Comparison of ENCODE assay signal across 28 mouse cellular contexts in the genomic region with DNA sequence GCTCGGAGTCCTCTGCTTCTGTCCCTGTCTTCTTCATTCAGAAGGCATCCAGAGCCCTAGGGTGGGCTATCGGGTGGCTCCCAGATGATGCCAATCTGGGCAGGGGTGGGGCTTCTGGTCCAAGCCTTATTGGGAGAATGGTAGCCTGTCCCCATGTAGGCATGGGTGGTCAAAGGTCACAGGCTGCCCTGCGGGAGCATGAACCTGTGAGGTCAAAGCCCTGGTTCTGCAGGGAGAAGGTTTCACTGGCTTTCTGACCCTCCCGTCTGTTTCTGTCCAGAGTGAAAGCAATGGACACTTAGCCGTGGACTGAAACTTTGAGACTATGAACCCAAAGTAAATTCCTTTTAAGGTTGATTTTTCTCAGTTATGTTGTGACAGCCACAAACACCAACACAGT. TPM values are rescaled to one million over a fixed set of nuclear protein-coding genes. Genes with fewer than 3 reads are reported as not detected.
DNase-seq lines count a peak whose midpoint lies in the region; ATAC-seq and TF ChIP-seq lines count a peak whose summit lies in the region.
"Had no signal": no experiment of that assay in that cellular context is flagged by ENCODE, and none has a peak within 500 bp of the region (broad histone marks: within the 10 kb centered on the region; RNA-seq: fewer than 3 reads in every experiment).

No protein-coding gene starts in this region.

- no peak overlapping the region for H3K27ac ChIP-seq in kidney, adult 2 months (ENCODE audit: insufficient read depth, low read depth, low read length)
- peak overlapping the region; percentile 59 for H3K27ac ChIP-seq in liver, adult 2 months (replicated peaks; ENCODE audit: insufficient read depth, low read depth, low read length)
- no peak overlapping the region for H3K27ac ChIP-seq in liver, postnatal 0 days (ENCODE audit: low read depth)
- no peak overlapping the region for H3K27ac ChIP-seq in liver, embryonic 12.5 days
- H3K27ac ChIP-seq: embryonic facial prominence, embryonic 13.5 days; embryonic facial prominence, embryonic 15.5 days; forebrain, embryonic 10.5 days; forebrain, embryonic 12.5 days had no signal

- no peak for TF ChIP-seq POLR2A in kidney, adult 2 months (IDR thresholded peaks at IDR 0.05; ENCODE audit: low read depth, low read length)
- no peak for TF ChIP-seq POLR2A in liver, adult 2 months (IDR thresholded peaks at IDR 0.05; ENCODE audit: extremely low read depth, insufficient read depth, low read length)

- 71% methylated on average over 5 of the region's 5 CpGs for WGBS in kidney, adult 2 months
- 29% methylated on average over 5 of the region's 5 CpGs for WGBS in liver, adult 2 months
- 69% methylated on average over 5 of the region's 5 CpGs for WGBS in liver, postnatal 0 days (ENCODE audit: insufficient replicate concordance)
- WGBS in liver, embryonic 12.5 days (ENCODE audit: insufficient replicate concordance), result 70% methylated on average over 5 of the region's 5 CpGs

- no peak overlapping the region for H3K4me2 ChIP-seq in liver, postnatal 0 days (ENCODE audit: low read depth, low read length)
- no peak overlapping the region for H3K4me2 ChIP-seq in liver, embryonic 12.5 days
- H3K4me2 ChIP-seq: embryonic facial prominence, embryonic 13.5 days; embryonic facial prominence, embryonic 15.5 days; forebrain, embryonic 12.5 days had no signal

- DNase-seq in kidney, adult 2 months, result peak; percentile 53
- no peak for DNase-seq in kidney, postnatal 14 days
- peak; percentile 86 for DNase-seq in liver, adult 2 months (ENCODE audit: extremely low read depth, low read depth, low spot score)
- DNase-seq in liver, result no peak
- DNase-seq in liver, postnatal 0 days, result peak; percentile 37
- DNase-seq: adrenal gland, adult 2 months; adrenal gland, postnatal 14 days; adrenal gland, postnatal 36 days; cerebellum, adult 11 months; cerebellum, adult 18-20 months; cerebellum, adult 8-10 months; cerebellum, adult 9-11 months; cerebellum, postnatal 14 days; cerebellum, postnatal 36 days; embryo, embryonic 11 days had no signal

- ATAC-seq in liver, postnatal 0 days, result peak; percentile 64
- ATAC-seq in liver, embryonic 12.5 days, result no peak
- ATAC-seq: forebrain, embryonic 14.5 days; forebrain, embryonic 16.5 days had no signal

- TF ChIP-seq CTCF in kidney, adult 2 months (conservative IDR thresholded peaks at IDR 0.05; ENCODE audit: insufficient read depth, insufficient read length, low read depth, low read length), result no peak
- no peak for TF ChIP-seq CTCF in liver, adult 2 months (IDR thresholded peaks at IDR 0.05; ENCODE audit: low read depth, low read length)
- TF ChIP-seq CTCF in liver, postnatal 0 days (IDR thresholded peaks at IDR 0.05; ENCODE audit: low read depth), result no peak

- no peak for TF ChIP-seq EP300 in liver, postnatal 0 days (IDR thresholded peaks at IDR 0.05; ENCODE audit: low read depth)

- no peaks in the 10 kb centered on the region for H3K9me3 ChIP-seq in liver, postnatal 0 days (ENCODE audit: low read length)
- no peaks in the 10 kb centered on the region; the same call in 1 of the 2 replicates for H3K9me3 ChIP-seq in liver, embryonic 12.5 days (replicated peaks)
- H3K9me3 ChIP-seq: embryonic facial prominence, embryonic 13.5 days; embryonic facial prominence, embryonic 15.5 days had no signal

- no peaks in the 10 kb centered on the region; the same call in 1 of the 2 replicates for H3K36me3 ChIP-seq in kidney, adult 2 months (ENCODE audit: control insufficient read depth, insufficient read depth, low read length)
- peaks cover 4% of the 10 kb centered on the region; the same call in 1 of the 2 replicates for H3K36me3 ChIP-seq in liver, adult 2 months (ENCODE audit: control insufficient read depth, insufficient read depth, low read length)
- H3K36me3 ChIP-seq in liver, postnatal 0 days (replicated peaks; ENCODE audit: insufficient read depth, low read length), result peaks cover 19% of the 10 kb centered on the region
- H3K36me3 ChIP-seq in liver, embryonic 12.5 days, result peaks cover 21% of the 10 kb centered on the region

- no peak overlapping the region for H3K4me3 ChIP-seq in kidney, adult 2 months (ENCODE audit: insufficient read depth, low read depth, low read length)
- H3K4me3 ChIP-seq in liver, adult 2 months (ENCODE audit: insufficient read depth, low read depth, low read length), result no peak overlapping the region
- H3K4me3 ChIP-seq in liver, postnatal 0 days (ENCODE audit: low read depth, low read length), result no peak overlapping the region
- no peak overlapping the region for H3K4me3 ChIP-seq in liver, embryonic 12.5 days
- H3K4me3 ChIP-seq: embryonic facial prominence, embryonic 13.5 days; embryonic facial prominence, embryonic 15.5 days; erythroblast, embryonic 14.5 days; forebrain, embryonic 10.5 days; forebrain, embryonic 12.5 days had no signal

- no peak overlapping the region for H3K9ac ChIP-seq in liver, adult 2 months (ENCODE audit: low read depth, low read length)
- no peak overlapping the region for H3K9ac ChIP-seq in liver, postnatal 0 days (replicated peaks)
- no peak overlapping the region for H3K9ac ChIP-seq in liver, embryonic 12.5 days
- H3K9ac ChIP-seq: embryonic facial prominence, embryonic 13.5 days; embryonic facial prominence, embryonic 15.5 days; forebrain, embryonic 12.5 days had no signal

- H3K27me3 ChIP-seq in kidney, adult 2 months (replicated peaks; ENCODE audit: control insufficient read depth, insufficient read depth, low read length), result no peaks in the 10 kb centered on the region
- no peaks in the 10 kb centered on the region for H3K27me3 ChIP-seq in liver, adult 2 months (ENCODE audit: control insufficient read depth, insufficient read depth, low read length)
- H3K27me3 ChIP-seq in liver, postnatal 0 days (ENCODE audit: insufficient read depth, low read length), result no peaks in the 10 kb centered on the region
- H3K27me3 ChIP-seq in liver, embryonic 12.5 days (replicated peaks), result no peaks in the 10 kb centered on the region
- H3K27me3 ChIP-seq: embryonic facial prominence, embryonic 13.5 days; embryonic facial prominence, embryonic 15.5 days; forebrain, embryonic 12.5 days had no signal

- H3K79me2 ChIP-seq in liver, adult 2 months (ENCODE audit: control insufficient read depth, insufficient read depth, low read length), result no peaks in the 10 kb centered on the region

- peaks cover 3% of the 10 kb centered on the region; the same call in 1 of the 2 replicates for H3K4me1 ChIP-seq in kidney, adult 2 months (ENCODE audit: control insufficient read depth, insufficient read depth, low read length)
- peaks cover 13% of the 10 kb centered on the region for H3K4me1 ChIP-seq in liver, adult 2 months (ENCODE audit: control insufficient read depth, insufficient read depth, low read length)
- peaks cover 14% of the 10 kb centered on the region for H3K4me1 ChIP-seq in liver, postnatal 0 days (ENCODE audit: insufficient read depth)
- H3K4me1 ChIP-seq in liver, embryonic 12.5 days, result peaks cover 12% of the 10 kb centered on the region; the same call in 1 of the 2 replicates
- H3K4me1 ChIP-seq: forebrain, embryonic 12.5 days had no signal

RNA-seq across cellular contexts. Expression of gene Atp5mpl, which starts 10.6 kb away (rescaled TPM):
- 91.8 and 126 TPM in 2 replicates for polyA plus RNA-seq in kidney, adult 2 months (2012; rRNA removed)
- total RNA-seq in liver, adult 2 months (2014; rRNA removed), result 336 and 444 TPM in 2 replicates
- 23.8 and 26.3 TPM in 2 replicates for polyA plus RNA-seq in liver, adult 2 months (2012; rRNA removed)
- polyA plus RNA-seq in liver, postnatal 0 days (2015; fragmentation: Nextera tagmentation; extraction: Ambion mirVana), result 676 and 694 TPM in 2 replicates
- polyA plus RNA-seq in liver, embryonic 12.5 days (2016; fragmentation: Nextera tagmentation; extraction: Ambion mirVana), result 593 and 604 TPM in 2 replicates

RNA-seq across cellular contexts. Expression of gene Tdrd9, which starts 15.2 kb away (rescaled TPM):
- polyA plus RNA-seq in kidney, adult 2 months (2012; rRNA removed), result 0.07 TPM in 1 of 2 replicates, not detected in the other
- total RNA-seq in liver, adult 2 months (2014; rRNA removed), result not detected in 2 replicates
- polyA plus RNA-seq in liver, adult 2 months (2012; rRNA removed), result not detected in 2 replicates
- 0.15 and 0.21 TPM in 2 replicates for polyA plus RNA-seq in liver, postnatal 0 days (2015; fragmentation: Nextera tagmentation; extraction: Ambion mirVana)
- polyA plus RNA-seq in liver, embryonic 12.5 days (2016; fragmentation: Nextera tagmentation; extraction: Ambion mirVana), result 0.04 and 0.10 TPM in 2 replicates
- total RNA-seq: adrenal gland, postnatal 14 days had no signal
- polyA plus RNA-seq: adrenal gland, adult 2 months; erythroblast, embryonic 14.5 days had no signal

RNA-seq across cellular contexts. Expression of gene Rd3l, which starts 24.9 kb away (rescaled TPM):
- not detected in 2 replicates for polyA plus RNA-seq in kidney, adult 2 months (2012; rRNA removed)
- not detected in 2 replicates for total RNA-seq in liver, adult 2 months (2014; rRNA removed)
- polyA plus RNA-seq in liver, adult 2 months (2012; rRNA removed), result not detected in 2 replicates
- not detected in 2 replicates for polyA plus RNA-seq in liver, postnatal 0 days (2015; fragmentation: Nextera tagmentation; extraction: Ambion mirVana)
- not detected in 2 replicates for polyA plus RNA-seq in liver, embryonic 12.5 days (2016; fragmentation: Nextera tagmentation; extraction: Ambion mirVana)
- total RNA-seq: adrenal gland, adult 2 months; adrenal gland, postnatal 14 days; adrenal gland, postnatal 36 days; common myeloid progenitor, adult 5-6 weeks; ES-E14 had no signal
- polyA plus RNA-seq: adrenal gland, adult 2 months; brain, embryonic 14.5 days; C2C12; embryonic facial prominence, embryonic 11.5 days; embryonic facial prominence, embryonic 13.5 days; embryonic facial prominence, embryonic 15.5 days; erythroblast, embryonic 14.5 days; forebrain, embryonic 10.5 days; forebrain, embryonic 12.5 days; forebrain, embryonic 14.5 days; forebrain, embryonic 16.5 days had no signal

RNA-seq across cellular contexts. Expression of gene Ppp1r13b, which starts 48.3 kb away (rescaled TPM):
- polyA plus RNA-seq in kidney, adult 2 months (2012; rRNA removed), result 11.2 and 11.7 TPM in 2 replicates
- 2.9 and 4.2 TPM in 2 replicates for total RNA-seq in liver, adult 2 months (2014; rRNA removed)
- polyA plus RNA-seq in liver, adult 2 months (2012; rRNA removed), result 4.5 and 5.4 TPM in 2 replicates
- polyA plus RNA-seq in liver, postnatal 0 days (2015; fragmentation: Nextera tagmentation; extraction: Ambion mirVana), result 4.3 and 4.5 TPM in 2 replicates
- 7.3 and 8.1 TPM in 2 replicates for polyA plus RNA-seq in liver, embryonic 12.5 days (2016; fragmentation: Nextera tagmentation; extraction: Ambion mirVana)

Comparison
In these comparisons a context has a peak if more than half of its experiments do, and no peak if none do; other contexts are left out.
1. DNase-seq: peak in kidney, adult 2 months (single experiment), liver, adult 2 months (single experiment) and liver, postnatal 0 days (single experiment); none in kidney, postnatal 14 days (single experiment) and liver (single experiment).